Mouse (Mus musculus): Measurements from ENCODE around the gene Amdhd1.

- TF ChIP-seq CTCF (IDR thresholded peaks at IDR 0.05; ENCODE audit: low read depth), result no peak
- no peak for TF ChIP-seq EP300 (IDR thresholded peaks at IDR 0.05; ENCODE audit: low read depth)
Measured at GRCm38 (mm10) chr10:93520994-93521393, 18.8 kb downstream of the Amdhd1 start.

Data from liver, embryonic 14.5 days (tissue).